Mouse (Mus musculus) frontal cortex, postnatal 10 days (tissue): ENCODE data around the gene Ntrk3.

Source experiments
- DNase-seq, 2 experiments: peaks; one replicate each; pipeline ENCODE4 v3.0.0; 2022; ENCODE audit warnings: low spot score in 2 of 2, mixed read lengths in 1 of 2

Ntrk3 gene

GRCm38 (mm10) chr7:78520243-78520927, 217.4 kb downstream of the Ntrk3 start:
- DNase-seq = no peak

- no peak for DNase-seq
Measured at GRCm38 (mm10) chr7:78519689-78520088, 218.1 kb downstream of the Ntrk3 start.

- DNase-seq = no peak
Measured at GRCm38 (mm10) chr7:78518760-78519363, 218.9 kb downstream of the Ntrk3 start.

GRCm38 (mm10) chr7:78515042-78515609, 222.7 kb downstream of the Ntrk3 start:
- no peak for DNase-seq

GRCm38 (mm10) chr7:78507032-78507611, 230.7 kb downstream of the Ntrk3 start:
- no peak for DNase-seq

GRCm38 (mm10) chr7:78500863-78501262, 236.9 kb downstream of the Ntrk3 start:
- no peak for DNase-seq

- no peak for DNase-seq
Measured at GRCm38 (mm10) chr7:78499970-78500369, 237.8 kb downstream of the Ntrk3 start.

GRCm38 (mm10) chr7:78498356-78498755, 239.5 kb downstream of the Ntrk3 start:
- DNase-seq = no peak

- no peak for DNase-seq
Measured at GRCm38 (mm10) chr7:78497819-78498218, 240.0 kb downstream of the Ntrk3 start.

- DNase-seq = no peak
Measured at GRCm38 (mm10) chr7:78493591-78493990, 244.2 kb downstream of the Ntrk3 start.

GRCm38 (mm10) chr7:78491176-78491575, 246.6 kb downstream of the Ntrk3 start:
- no peak for DNase-seq

- DNase-seq = no peak
Measured at GRCm38 (mm10) chr7:78484290-78484689, 253.5 kb downstream of the Ntrk3 start.

GRCm38 (mm10) chr7:78483729-78484128, 254.1 kb downstream of the Ntrk3 start:
- no peak for DNase-seq

GRCm38 (mm10) chr7:78483061-78483460, 254.8 kb downstream of the Ntrk3 start:
- no peak for DNase-seq

GRCm38 (mm10) chr7:78478881-78479280, 258.9 kb downstream of the Ntrk3 start:
- DNase-seq = no peak

- DNase-seq = no peak
Measured at GRCm38 (mm10) chr7:78471755-78472154, 266.1 kb downstream of the Ntrk3 start.

- DNase-seq = no peak
Measured at GRCm38 (mm10) chr7:78471270-78471669, 266.5 kb downstream of the Ntrk3 start.

- no peak for DNase-seq
Measured at GRCm38 (mm10) chr7:78462605-78463004, 275.2 kb downstream of the Ntrk3 start.

GRCm38 (mm10) chr7:78459021-78459420, 278.8 kb downstream of the Ntrk3 start:
- DNase-seq = no peak

GRCm38 (mm10) chr7:78451666-78452065, 286.1 kb downstream of the Ntrk3 start:
- no peak for DNase-seq

GRCm38 (mm10) chr7:78449909-78450592, 287.8 kb downstream of the Ntrk3 start:
- no peak for DNase-seq

GRCm38 (mm10) chr7:78448841-78449240, 289.0 kb downstream of the Ntrk3 start:
- DNase-seq = no peak
